Mouse (Mus musculus) c-Kit-positive CD71-positive TER-119-positive erythroid progenitor cells, embryonic 14.5 days (primary cell): Measurements from ENCODE around the gene Fam102a.
A peak's percentile ranks its signal among the peaks of the same experiment; 100 is the strongest.

ENCODE experiments used
- DNase-seq: peaks from one replicate; pipeline ENCODE4 v3.0.0-alpha.2; 2013; ENCODE audit warnings: low spot score

Gene Fam102a

DNA sequence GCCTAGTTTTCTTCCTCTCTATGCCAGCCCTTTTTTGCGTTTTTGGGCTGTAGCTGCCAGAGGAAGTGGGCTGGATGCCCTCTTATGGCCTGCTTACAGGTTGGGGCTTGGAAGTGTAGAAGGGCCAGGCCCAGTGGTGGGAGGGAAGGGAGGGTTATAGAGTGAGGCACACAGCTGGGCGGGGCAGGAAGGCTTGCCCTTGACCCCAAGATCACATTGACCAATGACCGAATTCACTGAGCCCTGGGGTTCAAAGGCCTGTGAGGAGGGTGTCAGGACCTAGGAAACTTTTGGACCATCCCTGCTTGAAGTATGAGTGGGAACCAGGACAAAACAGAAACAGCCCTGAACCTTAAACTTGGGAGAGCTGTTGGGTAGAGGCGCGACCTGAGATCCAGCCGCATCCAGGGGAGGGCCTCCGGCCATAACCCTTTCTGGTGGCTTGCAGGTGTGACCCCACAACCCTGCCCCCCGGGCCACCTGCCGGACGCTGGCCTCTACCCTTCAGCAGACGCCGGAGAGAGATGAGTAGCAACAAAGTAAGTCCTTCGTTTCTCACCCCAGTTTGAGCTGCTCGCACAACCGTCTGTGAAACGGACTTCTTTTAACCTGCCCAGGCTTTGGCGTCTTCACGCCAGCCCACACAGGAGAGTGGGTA, 73.8 kb downstream of the Fam102a start:
- no peak for DNase-seq

DNA sequence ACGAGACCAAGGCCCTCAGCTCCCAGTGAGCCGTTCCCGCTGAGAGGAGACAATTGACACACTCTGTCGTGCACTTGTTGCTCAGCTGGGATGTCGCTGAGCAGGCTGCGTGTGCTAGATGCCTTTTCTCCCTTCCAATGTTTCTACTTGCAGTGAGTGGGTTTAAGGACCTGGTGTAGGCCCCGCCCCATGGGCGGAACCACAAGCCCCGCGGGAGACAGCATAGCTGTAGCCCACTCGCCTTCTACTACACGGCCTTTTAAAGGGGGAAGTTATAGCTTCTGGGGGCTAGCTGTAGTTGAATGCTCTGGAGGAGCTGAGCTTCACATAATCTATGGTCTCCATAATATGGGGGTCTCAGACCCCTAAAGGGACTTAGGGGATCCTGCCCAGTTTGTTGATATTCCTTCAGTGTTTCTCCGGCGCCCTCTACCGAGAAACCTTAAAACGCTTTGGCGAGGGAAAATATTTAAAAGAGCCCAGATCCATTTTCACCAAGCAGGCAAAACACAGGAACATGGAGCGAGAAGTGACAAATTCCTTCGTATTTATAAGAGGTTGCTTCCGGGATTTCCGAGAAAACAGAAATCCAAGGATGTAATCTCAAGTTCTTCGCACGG, 75.6 kb downstream of the Fam102a start:
- peak; percentile 47 for DNase-seq

GRCm38 (mm10) chr2:32612274-32612673, 77.1 kb downstream of the Fam102a start:
- no peak for DNase-seq

GRCm38 (mm10) chr2:32617109-32617508, 82.0 kb downstream of the Fam102a start:
- no peak for DNase-seq

GRCm38 (mm10) chr2:32617601-32618000, 82.5 kb downstream of the Fam102a start:
- DNase-seq, result no peak

GRCm38 (mm10) chr2:32618051-32618450, 82.9 kb downstream of the Fam102a start:
- DNase-seq, result no peak
